Mouse (Mus musculus) liver, adult 2 months (tissue): ENCODE results near the gene Trip12.
A peak's percentile ranks its signal among the peaks of the same experiment; 100 is the strongest.

Experiments
- CTCF ChIP-seq: fragments of 200-500 bp; IDR thresholded peaks from 2 replicates; pipeline ENCODE4 v1.5.1; 2011; ENCODE audit warnings: low read depth, low read length, control low read depth
- POLR2A ChIP-seq: fragments of 200-500 bp; IDR thresholded peaks from 2 replicates; pipeline ENCODE4 v1.6.1; 2011; ENCODE audit warnings: low read length, control low read depth; ENCODE audit not compliant: insufficient read depth; ENCODE audit errors: extremely low read depth

DNA sequence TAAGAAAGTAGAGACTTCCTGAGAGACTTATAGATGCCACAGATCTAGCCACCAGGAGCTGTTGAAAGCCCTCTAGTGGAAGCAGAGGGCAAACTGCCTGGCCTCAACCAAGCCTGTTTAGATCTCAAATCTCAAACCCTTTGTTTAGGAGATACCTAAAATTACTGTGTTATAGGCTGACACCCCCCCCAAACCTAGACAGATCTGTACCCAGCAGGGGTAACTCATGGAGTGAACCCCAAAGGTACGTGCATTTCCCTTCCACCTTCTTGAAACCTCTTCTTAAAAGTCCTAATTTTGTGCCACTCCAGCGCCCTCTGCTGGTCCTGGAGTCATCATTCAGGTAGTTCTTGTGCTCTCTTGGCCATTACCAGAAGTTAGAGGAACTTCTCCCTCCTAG, 143.2 kb downstream of the Trip12 start:
- TF ChIP-seq POLR2A (no peak), CTCF (peak; percentile 54; the same call in 1 of the 2 replicates)
